In the genomic region with DNA sequence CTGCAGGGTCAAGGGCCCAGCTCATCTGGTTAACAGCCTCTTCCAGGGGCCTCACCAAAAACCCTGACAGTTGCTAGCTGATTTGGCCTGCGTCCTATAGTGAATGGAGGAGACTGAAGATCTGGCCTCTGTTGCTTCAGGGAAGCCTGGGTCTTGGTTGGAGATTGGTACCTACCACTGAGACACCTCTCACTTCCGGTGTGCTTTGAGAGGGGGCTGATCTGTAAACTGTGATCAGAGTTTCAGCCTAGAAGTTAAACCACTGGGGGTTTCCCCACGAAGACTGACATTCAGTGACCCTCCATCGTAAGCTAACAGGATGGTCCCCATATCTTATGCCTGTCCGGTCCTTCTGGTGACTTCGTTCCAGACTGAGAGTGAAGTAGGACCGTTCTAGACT, we compare ENCODE assay signal across 26 mouse cellular contexts. TPM values are rescaled to one million over a fixed set of nuclear protein-coding genes. Genes with fewer than 3 reads are reported as not detected.
A peak's percentile ranks its signal among the peaks of the same experiment; 100 is the strongest.
DNase-seq lines count a peak whose midpoint lies in the region; ATAC-seq and TF ChIP-seq lines count a peak whose summit lies in the region.
"Had no signal": no experiment of that assay in that cellular context is flagged by ENCODE, and none has a peak within 500 bp of the region (broad histone marks: within the 10 kb centered on the region; RNA-seq: fewer than 3 reads in every experiment).

No protein-coding gene starts in this region.

- no peaks in the 10 kb centered on the region for H3K79me2 ChIP-seq in CH12.LX (replicated peaks; ENCODE audit: control insufficient read depth, extremely low read depth, insufficient read depth, poor library complexity, severe bottlenecking)

- H3K9me3 ChIP-seq in midbrain, embryonic 11.5 days (ENCODE audit: control insufficient read depth, low read length) = no peaks in the 10 kb centered on the region
- H3K9me3 ChIP-seq in midbrain, embryonic 15.5 days = no peaks in the 10 kb centered on the region
- no peaks in the 10 kb centered on the region for H3K9me3 ChIP-seq in CH12.LX (replicated peaks; ENCODE audit: low read length)
- no peaks in the 10 kb centered on the region for H3K9me3 ChIP-seq in intestine, postnatal 0 days (ENCODE audit: control insufficient read depth)
- H3K9me3 ChIP-seq in forebrain, embryonic 13.5 days (replicated peaks) = no peaks in the 10 kb centered on the region
- H3K9me3 ChIP-seq: embryonic facial prominence, embryonic 12.5 days; embryonic facial prominence, embryonic 15.5 days; forebrain, embryonic 12.5 days; hindbrain, embryonic 12.5 days; hindbrain, embryonic 15.5 days had no signal

- dilution Hi-C loops in CH12.LX (cut with MboI; ENCODE audit: extremely low pct_ligation_motif_present, extremely low pct_unique_long_range_greater_than_20kb, low sequenced_read_pairs) = no loop called here

- no peaks in the 10 kb centered on the region for H3K36me3 ChIP-seq in midbrain, embryonic 11.5 days (ENCODE audit: control insufficient read depth, insufficient read depth, low read length)
- H3K36me3 ChIP-seq in midbrain, embryonic 15.5 days (replicated peaks) = no peaks in the 10 kb centered on the region
- H3K36me3 ChIP-seq in CH12.LX (replicated peaks in 1 of 2; ENCODE audit: control insufficient read depth in 1 of 2, insufficient read depth in 1 of 2, low read length in 1 of 2) = no peaks in the 10 kb centered on the region
- no peaks in the 10 kb centered on the region for H3K36me3 ChIP-seq in intestine, postnatal 0 days (ENCODE audit: control insufficient read depth, insufficient read depth)
- no peaks in the 10 kb centered on the region for H3K36me3 ChIP-seq in forebrain, embryonic 13.5 days (ENCODE audit: poor library complexity, severe bottlenecking)
- H3K36me3 ChIP-seq: embryonic facial prominence, embryonic 12.5 days; embryonic facial prominence, embryonic 15.5 days; forebrain, embryonic 12.5 days; hindbrain, embryonic 12.5 days; hindbrain, embryonic 15.5 days had no signal

- no peaks in the 10 kb centered on the region for H3K4me1 ChIP-seq in midbrain, embryonic 11.5 days (ENCODE audit: control insufficient read depth, insufficient read depth, low read length)
- no peaks in the 10 kb centered on the region; the same call in 1 of the 2 replicates for H3K4me1 ChIP-seq in midbrain, embryonic 15.5 days
- peaks cover 6 to 7% of the 10 kb centered on the region in 2 experiments; a peak in 3 of 4 replicates for H3K4me1 ChIP-seq in CH12.LX (ENCODE audit: control insufficient read depth in 1 of 2, insufficient read depth in 2 of 2)
- H3K4me1 ChIP-seq in intestine, postnatal 0 days (replicated peaks; ENCODE audit: control insufficient read depth, insufficient read depth, low read length) = no peaks in the 10 kb centered on the region
- no peaks in the 10 kb centered on the region for H3K4me1 ChIP-seq in forebrain, embryonic 13.5 days
- H3K4me1 ChIP-seq: forebrain, embryonic 12.5 days; hindbrain, embryonic 12.5 days had no signal

- TF ChIP-seq POLR2A in CH12.LX (IDR thresholded peaks at IDR 0.05; ENCODE audit: low read depth, low read length) = no peak

- H3K27me3 ChIP-seq in midbrain, embryonic 11.5 days (ENCODE audit: control insufficient read depth, insufficient read depth, low read length) = no peaks in the 10 kb centered on the region
- no peaks in the 10 kb centered on the region for H3K27me3 ChIP-seq in midbrain, embryonic 15.5 days (replicated peaks)
- peaks cover 53% of the 10 kb centered on the region for H3K27me3 ChIP-seq in CH12.LX (replicated peaks)
- no peaks in the 10 kb centered on the region for H3K27me3 ChIP-seq in intestine, postnatal 0 days (replicated peaks; ENCODE audit: control insufficient read depth, insufficient read depth, low read length)
- H3K27me3 ChIP-seq in forebrain, embryonic 13.5 days = no peaks in the 10 kb centered on the region
- H3K27me3 ChIP-seq: embryonic facial prominence, embryonic 12.5 days; embryonic facial prominence, embryonic 15.5 days; forebrain, embryonic 12.5 days; hindbrain, embryonic 12.5 days; hindbrain, embryonic 15.5 days had no signal

- TF ChIP-seq CTCF in CH12.LX (conservative IDR thresholded peaks at IDR 0.05 in 1 of 2, IDR thresholded peaks at IDR 0.05 in 1 of 2; ENCODE audit: low read depth in 2 of 2, low read length in 2 of 2) = no peak
- TF ChIP-seq CTCF in intestine, postnatal 0 days (IDR thresholded peaks at IDR 0.05; ENCODE audit: low read depth) = no peak

- 89% methylated on average over 7 of the region's 7 CpGs for WGBS in midbrain, embryonic 11.5 days
- WGBS in midbrain, embryonic 15.5 days = 91% methylated on average over 7 of the region's 7 CpGs
- WGBS in intestine, postnatal 0 days = 86% methylated on average over 7 of the region's 7 CpGs
- 92% methylated on average over 7 of the region's 7 CpGs for WGBS in forebrain, embryonic 13.5 days

- no peak for TF ChIP-seq EP300 in CH12.LX (IDR thresholded peaks at IDR 0.05; ENCODE audit: low read length)

- no peak for ATAC-seq in midbrain, embryonic 11.5 days (ENCODE audit: low FRiP score)
- ATAC-seq in midbrain, embryonic 15.5 days (replicated peaks) = no peak
- ATAC-seq in inflammation-experienced regulatory T-cells, adult 6 months = peak; percentile 79
- ATAC-seq in intestine, postnatal 0 days = no peak
- no peak for ATAC-seq in forebrain, embryonic 13.5 days
- ATAC-seq: forebrain, embryonic 16.5 days; intestine, embryonic 16.5 days had no signal

- H3K4me3 ChIP-seq in midbrain, embryonic 11.5 days (ENCODE audit: low read depth, low read length) = no peak overlapping the region
- H3K4me3 ChIP-seq in midbrain, embryonic 15.5 days = no peak overlapping the region
- H3K4me3 ChIP-seq in CH12.LX (replicated peaks in 1 of 3; ENCODE audit: low read depth in 2 of 3, low read length in 2 of 3, poor library complexity in 1 of 3) = no peak overlapping the region
- no peak overlapping the region for H3K4me3 ChIP-seq in intestine, postnatal 0 days (ENCODE audit: low read depth, low read length)
- no peak overlapping the region for H3K4me3 ChIP-seq in forebrain, embryonic 13.5 days
- H3K4me3 ChIP-seq: embryonic facial prominence, embryonic 12.5 days; embryonic facial prominence, embryonic 15.5 days; erythroblast, embryonic 14.5 days; forebrain, embryonic 12.5 days; gastrocnemius, adult 2 months; hindbrain, embryonic 12.5 days; hindbrain, embryonic 15.5 days had no signal

- in situ Hi-C loops in CH12.LX (cut with MboI; ENCODE audit: low pct_ligation_motif_present, low pct_unique_long_range_greater_than_20kb, low sequenced_read_pairs) = no loop called here

- no peak for TF ChIP-seq RAD21 in CH12.LX (IDR thresholded peaks at IDR 0.05; ENCODE audit: low read depth, low read length)

- no peak overlapping the region for H3K4me2 ChIP-seq in midbrain, embryonic 11.5 days
- H3K4me2 ChIP-seq in midbrain, embryonic 15.5 days = no peak overlapping the region
- no peak overlapping the region for H3K4me2 ChIP-seq in CH12.LX (ENCODE audit: insufficient read depth, low read depth, poor library complexity, severe bottlenecking)
- H3K4me2 ChIP-seq in intestine, postnatal 0 days (replicated peaks; ENCODE audit: low read depth) = no peak overlapping the region
- H3K4me2 ChIP-seq in forebrain, embryonic 13.5 days = no peak overlapping the region
- H3K4me2 ChIP-seq: embryonic facial prominence, embryonic 12.5 days; embryonic facial prominence, embryonic 15.5 days; forebrain, embryonic 12.5 days; hindbrain, embryonic 12.5 days; hindbrain, embryonic 15.5 days had no signal

- no peak overlapping the region for H3K27ac ChIP-seq in midbrain, embryonic 11.5 days (ENCODE audit: low read depth, low read length)
- no peak overlapping the region for H3K27ac ChIP-seq in midbrain, embryonic 15.5 days
- no peak overlapping the region for H3K27ac ChIP-seq in CH12.LX (ENCODE audit: insufficient read depth, low read depth)
- no peak overlapping the region for H3K27ac ChIP-seq in intestine, postnatal 0 days (ENCODE audit: low read depth, low read length)
- H3K27ac ChIP-seq in forebrain, embryonic 13.5 days = no peak overlapping the region
- H3K27ac ChIP-seq: forebrain, embryonic 12.5 days; gastrocnemius, adult 2 months; hindbrain, embryonic 12.5 days; hindbrain, embryonic 15.5 days had no signal

- DNase-seq in midbrain, embryonic 11.5 days (ENCODE audit: low spot score, missing footprints) = peak; percentile 28
- DNase-seq in CH12.LX (ENCODE audit: extremely low read depth) = no peak
- DNase-seq: adrenal gland, postnatal 10 days; adrenal gland, postnatal 36 days; cerebellum, adult 11 months; cerebellum, adult 2 months; cerebellum, adult 9-11 months; cerebellum, postnatal 25 days; gastrocnemius, adult 2 months; gastrocnemius, postnatal 14 days; heart, adult 11 months; kidney, adult 2 months had no signal

- no peak overlapping the region for H3K9ac ChIP-seq in midbrain, embryonic 11.5 days (ENCODE audit: low read length)
- H3K9ac ChIP-seq in midbrain, embryonic 15.5 days = no peak overlapping the region
- H3K9ac ChIP-seq in CH12.LX (ENCODE audit: insufficient read depth, low read depth) = no peak overlapping the region
- H3K9ac ChIP-seq in intestine, postnatal 0 days (ENCODE audit: low read depth, low read length) = no peak overlapping the region
- no peak overlapping the region for H3K9ac ChIP-seq in forebrain, embryonic 13.5 days
- H3K9ac ChIP-seq: embryonic facial prominence, embryonic 12.5 days; embryonic facial prominence, embryonic 15.5 days; forebrain, embryonic 12.5 days; hindbrain, embryonic 12.5 days; hindbrain, embryonic 15.5 days had no signal

TF ChIP-seq in CH12.LX, 34 proteins besides CTCF, POLR2A, EP300 and RAD21:
- TF ChIP-seq ELF1 (IDR thresholded peaks at IDR 0.05; ENCODE audit: low read depth, low read length) (peak; percentile 23; the same call in 1 of the 2 replicates), MYC (IDR thresholded peaks at IDR 0.05; ENCODE audit: low read depth, low read length) (no peak), NELFE (IDR thresholded peaks at IDR 0.05; ENCODE audit: low read depth, low read length) (no peak), USF2 (conservative IDR thresholded peaks at IDR 0.05; ENCODE audit: low read depth, low read length) (no peak)

RNA-seq across cellular contexts. Expression of a gene that starts 30.7 kb away (rescaled TPM):
- polyA plus RNA-seq in midbrain, embryonic 11.5 days (2014; fragmentation: Nextera tagmentation; extraction: Ambion mirVana) = 7.8 and 9.8 TPM in 2 replicates
- 2.1 and 2.4 TPM in 2 replicates for polyA plus RNA-seq in midbrain, embryonic 15.5 days (2015; fragmentation: Nextera tagmentation; extraction: Ambion mirVana)
- total RNA-seq in CH12.LX (2012; rRNA removed) (not detected in 2 replicates), CH12.LX (2014; rRNA removed) (not detected in 2 replicates)
- polyA plus RNA-seq in CH12.LX (2012; ENCODE audit: insufficient read length, low read depth) = not detected in 2 replicates
- not detected for polyA plus RNA-seq in inflammation-experienced regulatory T-cells, adult 6 months (2017; shearing (Covaris generic))
- polyA plus RNA-seq in intestine, postnatal 0 days (2015; fragmentation: Nextera tagmentation; extraction: Ambion mirVana) = 2.5 and 2.7 TPM in 2 replicates
- polyA plus RNA-seq in forebrain, embryonic 13.5 days (2015; fragmentation: Nextera tagmentation; extraction: Ambion mirVana) = 0.31 and 0.39 TPM in 2 replicates
- total RNA-seq: common myeloid progenitor, adult 5-6 weeks; hematopoietic stem cell, adult 5-6 weeks had no signal
- polyA plus RNA-seq: erythroblast, embryonic 14.5 days had no signal
